Mouse (Mus musculus) small intestine, adult 2 months (tissue): ENCODE data around the gene Gm7579. TPM values are rescaled to one million over a fixed set of nuclear protein-coding genes. Genes with fewer than 3 reads are reported as not detected.
"Not testable (repeated sequence)": the region's sequence is repeated elsewhere in the genome, so short reads cannot be mapped to it uniquely, and the experiment has no call there.

Source experiments
- H3K27ac ChIP-seq: fragments of 200-500 bp; 2 replicates; pipeline ENCODE4 v1.5.1; 2012; ENCODE audit warnings: low read depth, low read length, control low read depth, inconsistent platforms; ENCODE audit not compliant: insufficient read depth
- H3K27me3 ChIP-seq: fragments of 200-500 bp; 2 replicates; pipeline ENCODE4 v1.6.1; 2012; ENCODE audit warnings: mild to moderate bottlenecking, moderate library complexity, low read length, inconsistent platforms; ENCODE audit not compliant: control insufficient read depth, insufficient read depth
- H3K36me3 ChIP-seq: fragments of 200-500 bp; 2 replicates; pipeline ENCODE4 v1.6.1; 2012; ENCODE audit warnings: mild to moderate bottlenecking, low read length, control low read depth, inconsistent platforms; ENCODE audit not compliant: control insufficient read depth, insufficient read depth
- H3K4me1 ChIP-seq: fragments of 200-500 bp; 2 replicates; pipeline ENCODE4 v1.6.1; 2012; ENCODE audit warnings: low read length, inconsistent platforms, mixed read lengths; ENCODE audit not compliant: control insufficient read depth, insufficient read depth, insufficient read length
- H3K4me3 ChIP-seq: fragments of 200-500 bp; 2 replicates; pipeline ENCODE4 v1.5.1; 2012; ENCODE audit warnings: low read depth, mild to moderate bottlenecking, control low read depth, inconsistent platforms, low read length, moderate library complexity
- CTCF ChIP-seq: fragments of 200-500 bp; IDR thresholded peaks from 2 replicates; pipeline ENCODE4 v1.5.1; 2012; ENCODE audit warnings: low read depth, mild to moderate bottlenecking, control low read depth, inconsistent platforms, low read length, moderate library complexity, mixed read lengths; ENCODE audit not compliant: insufficient replicate concordance, insufficient read length; ENCODE audit errors: extremely low read depth
- POLR2A ChIP-seq: fragments of 200-500 bp; IDR thresholded peaks from 2 replicates; pipeline ENCODE4 v1.6.1; 2012; ENCODE audit warnings: low read depth, mild to moderate bottlenecking, control low read depth, inconsistent platforms, low read length, moderate library complexity
- WGBS: fragments of 180-500 bp; shearing (Covaris S2); methylation state at CpG from one replicate; pipeline ENCODE4 v1.1.7; 2018; 5-methylcytosine and 5-hydroxymethylcytosine counted together
- polyA plus RNA-seq: library from polyadenylated mRNA; depleted of rRNA; stranded (reverse); fragments of >200 nt; gene quantifications from 2 replicates; pipeline ENCODE4 v1.2.3, GENCODE M21; 2012

Gm7579 gene
- polyA plus RNA-seq, 1 experiment = not detected

GRCm38 (mm10) chr7:142198748-142199147 is 12.9 kb upstream of the Gm7579 start:
- WGBS = 70% methylated on average over 2 of the region's 2 CpGs
- no peaks in the 10 kb centered on the region for H3K36me3 ChIP-seq

DNA sequence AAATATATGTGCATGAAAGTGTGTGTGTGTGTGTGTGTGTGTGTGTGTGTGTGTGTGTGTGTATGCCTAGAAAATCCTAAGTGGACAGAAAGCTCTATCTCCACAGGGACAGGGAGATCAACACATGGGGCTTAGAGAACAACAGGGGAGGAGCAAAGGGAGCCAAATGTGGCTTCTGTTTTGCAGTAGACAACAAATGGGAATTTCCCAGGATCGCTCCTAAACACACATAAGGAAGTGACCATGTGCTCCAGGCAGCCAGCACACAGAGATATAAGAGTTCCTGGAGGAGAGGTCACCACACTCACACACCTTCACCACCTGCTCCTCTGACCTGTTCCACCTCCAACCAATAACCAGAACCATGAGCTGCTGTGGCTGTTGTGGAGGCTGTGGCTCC is 10.6 kb upstream of the Gm7579 start, which contains the start of gene Krtap5-3:
TSS of gene Krtap5-3 (plus strand) at position 301 of the 400 bp plus-strand sequence.
- TF ChIP-seq CTCF (no peak), POLR2A (no peak)
- Histone ChIP-seq H3K4me3 (no peak within 1 kb of the TSS), H3K36me3 (no peaks in the 10 kb centered on the region), H3K4me1 (peaks cover 38% of the 10 kb centered on the region), H3K27me3 (no peaks in the 10 kb centered on the region), H3K27ac (peak within 1 kb of the TSS; percentile 42)
- WGBS = 19% methylated on average over 1 of the region's 1 CpGs

More at GRCm38 (mm10) chr7:142198748-142199147, 12.9 kb upstream of the Gm7579 start:
- H3K27me3 ChIP-seq = no peaks in the 10 kb centered on the region; the same call in 1 of the 2 replicates
- TF ChIP-seq CTCF (no peak), POLR2A (no peak)
- H3K4me3 ChIP-seq = no peak overlapping the region
- peak overlapping the region; percentile 56 for H3K27ac ChIP-seq
- peaks cover 27% of the 10 kb centered on the region for H3K4me1 ChIP-seq

- Histone ChIP-seq H3K4me3 (no peak overlapping the region), H3K27me3 (no peaks in the 10 kb centered on the region), H3K27ac (no peak overlapping the region), H3K4me1 (peaks cover 26% of the 10 kb centered on the region), H3K36me3 (no peaks in the 10 kb centered on the region)
- TF ChIP-seq POLR2A = no peak
- TF ChIP-seq CTCF = no peak
Measured at GRCm38 (mm10) chr7:142205488-142205887, 6.2 kb upstream of the Gm7579 start.

DNA sequence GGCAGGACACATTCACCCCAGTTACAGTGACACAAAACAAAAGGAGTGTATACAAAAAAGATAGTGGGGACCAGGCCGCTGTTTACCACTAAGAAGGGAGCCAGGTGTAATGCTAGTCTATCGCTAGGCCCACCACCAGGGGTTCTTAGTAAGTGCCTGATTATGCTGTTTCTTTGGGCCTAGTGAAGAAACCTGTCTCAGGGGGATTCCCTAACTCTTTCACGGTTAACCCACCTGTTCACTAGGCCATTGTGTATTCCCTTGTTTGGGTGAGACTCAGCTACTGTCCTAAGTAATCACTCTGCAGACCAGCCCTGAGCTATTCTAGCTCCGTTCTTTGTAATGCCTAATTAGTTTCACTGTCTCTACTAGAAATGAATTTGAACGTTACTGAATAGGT is 4.8 kb upstream of the Gm7579 start:
- not testable (repeated sequence) for H3K36me3 ChIP-seq, H3K27ac ChIP-seq, H3K27me3 ChIP-seq, H3K4me3 ChIP-seq
- H3K4me1 ChIP-seq = peaks cover 20% of the 10 kb centered on the region
- WGBS = 94% methylated on average over 5 of the region's 5 CpGs

DNA sequence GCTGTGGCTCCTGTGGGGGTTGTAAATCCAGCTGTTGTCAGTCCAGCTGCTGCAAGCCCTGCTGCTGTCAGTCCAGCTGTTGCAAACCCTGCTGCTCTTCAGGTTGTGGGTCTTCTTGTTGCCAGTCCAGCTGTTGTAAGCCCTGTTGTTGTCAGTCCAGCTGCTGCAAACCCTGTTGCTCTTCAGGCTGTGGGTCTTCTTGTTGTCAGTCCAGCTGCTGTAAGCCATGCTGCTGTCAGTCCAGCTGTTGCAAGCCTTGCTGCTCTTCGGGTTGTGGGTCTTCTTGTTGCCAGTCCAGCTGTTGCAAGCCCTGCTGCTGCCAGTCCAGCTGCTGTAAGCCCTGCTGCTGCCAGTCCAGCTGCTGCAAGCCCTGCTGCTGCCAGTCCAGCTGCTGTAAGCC is 477 bp downstream of the Gm7579 start:
- not testable (repeated sequence) for H3K27ac ChIP-seq, H3K36me3 ChIP-seq, H3K4me1 ChIP-seq, H3K27me3 ChIP-seq, H3K4me3 ChIP-seq
- 58% methylated on average over 1 of the region's 1 CpGs for WGBS

GRCm38 (mm10) chr7:142224518-142224917 is 12.9 kb downstream of the Gm7579 start:
- TF ChIP-seq POLR2A = no peak
- no peak for TF ChIP-seq CTCF
- Histone ChIP-seq H3K27me3 (no peaks in the 10 kb centered on the region), H3K4me1 (peaks cover 2% of the 10 kb centered on the region; the same call in 1 of the 2 replicates), H3K36me3 (no peaks in the 10 kb centered on the region), H3K27ac (no peak overlapping the region), H3K4me3 (no peak overlapping the region)
- 53% methylated on average over 2 of the region's 2 CpGs for WGBS

DNA sequence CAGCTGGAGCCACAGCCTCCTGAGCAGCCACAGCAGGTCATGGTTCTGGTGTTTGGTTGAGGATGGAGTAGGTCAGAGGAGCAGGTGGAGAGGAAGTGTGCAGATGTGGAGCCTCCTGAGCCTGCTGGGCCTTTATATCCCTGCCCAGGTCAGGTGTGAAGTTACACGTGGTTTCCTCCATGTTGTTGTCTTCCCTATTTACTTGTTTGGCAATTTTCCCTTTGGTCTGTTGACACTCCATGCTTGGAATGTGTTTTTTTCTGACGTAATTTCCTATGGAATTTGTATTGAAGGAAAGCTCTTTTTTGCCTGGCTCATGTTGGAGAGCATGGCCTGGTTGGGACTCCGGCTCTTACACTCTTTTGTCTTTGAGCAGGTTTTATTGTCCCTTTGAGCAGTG is 18.2 kb downstream of the Gm7579 start, which contains the start of gene Krtap5-5:
TSS of gene Krtap5-5 (minus strand) at position 101 of the 400 bp plus-strand sequence.
- Histone ChIP-seq H3K4me1 (peaks cover 14% of the 10 kb centered on the region), H3K27ac (peak within 1 kb of the TSS; percentile 30)
- not testable (repeated sequence) for H3K4me3 ChIP-seq, H3K36me3 ChIP-seq, H3K27me3 ChIP-seq
- 60% methylated on average over 3 of the region's 3 CpGs for WGBS

- H3K27me3 ChIP-seq = no peaks in the 10 kb centered on the region
- 13% methylated on average over 1 of the region's 1 CpGs for WGBS
- H3K27ac ChIP-seq = peak overlapping the region; percentile 88
- no peak for TF ChIP-seq CTCF
- TF ChIP-seq POLR2A = no peak
- no peaks in the 10 kb centered on the region for H3K36me3 ChIP-seq
- H3K4me3 ChIP-seq = no peak overlapping the region
- peaks cover 14% of the 10 kb centered on the region for H3K4me1 ChIP-seq
Measured at GRCm38 (mm10) chr7:142231540-142231939, 19.9 kb downstream of the Gm7579 start.
